Mouse (Mus musculus) layer of hippocampus, adult 2 months (tissue): Measurements from ENCODE around the gene Calhm5. TPM values are rescaled to one million over a fixed set of nuclear protein-coding genes. Genes with fewer than 3 reads are reported as not detected.

Experiments
- DNase-seq, 2 experiments: peaks; one replicate each; pipeline ENCODE4 v3.0.0; 2022; ENCODE audit warnings: low spot score in 2 of 2
- H3K27ac ChIP-seq: fragments of 200-600 bp; 2 replicates; pipeline ENCODE4 v1.8.1; 2022
- H3K4me3 ChIP-seq: fragments of 200-600 bp; 2 replicates; pipeline ENCODE4 v1.8.1; 2022; ENCODE audit warnings: mild to moderate bottlenecking
- CTCF ChIP-seq: fragments of 200-600 bp; conservative IDR thresholded peaks from 2 replicates; pipeline ENCODE4 v1.8.1; 2022; ENCODE audit warnings: antibody characterized with exemption, mild to moderate bottlenecking, moderate library complexity
- total RNA-seq, 2 experiments: library from RNA; stranded (reverse); gene quantifications; 2 replicates each; pipeline ENCODE4 v1.2.3; 2021

The Calhm5 gene
- total RNA-seq, 2 experiments from 2014 or later = 3.9 to 4.7 TPM

DNA sequence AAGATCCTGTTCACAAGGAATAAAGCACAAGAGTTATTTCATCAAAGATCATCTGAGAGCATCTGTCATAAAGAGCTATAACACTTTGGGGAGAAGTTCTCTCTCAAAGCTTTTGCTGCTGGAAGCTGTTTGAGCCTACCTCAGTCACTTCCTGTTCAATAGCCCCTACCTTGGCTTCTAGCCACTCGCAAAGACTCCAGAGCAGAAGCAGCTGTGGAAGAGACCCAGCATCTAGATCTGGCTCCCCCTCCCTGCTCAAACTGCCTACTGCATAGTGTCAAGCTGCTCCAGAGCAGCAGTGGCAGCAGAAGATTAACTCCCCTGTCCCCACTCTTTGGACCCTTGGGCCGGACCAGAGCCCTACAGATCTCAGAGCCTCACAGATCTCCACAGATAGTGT, 42.3 kb downstream of the Calhm5 start:
- Histone ChIP-seq H3K27ac (no peak overlapping the region), H3K4me3 (no peak overlapping the region)
- no peak for DNase-seq
- TF ChIP-seq CTCF = no peak

- Histone ChIP-seq H3K4me3 (no peak within 1 kb of the TSS), H3K27ac (no peak within 1 kb of the TSS)
- no peak for TF ChIP-seq CTCF
- no peak for DNase-seq
Measured at GRCm38 (mm10) chr10:34044210-34044609, 52.1 kb downstream of the Calhm5 start, which contains the start of gene Calhm4. Gene Calhm4 (minus strand): TSS chr10:34044310.

Other genes with a start within 250 kb of the Calhm5 start
- not detected for gene Sult3a1, start 238.8 kb downstream of the Calhm5 start, total RNA-seq
- gene Rsph4a, start 191.4 kb downstream of the Calhm5 start, total RNA-seq = 1 to 10 TPM; 5.6 to 5.8 TPM
- 10 to 100 TPM; 17.1 to 19.5 TPM for gene Zup1, start 145.2 kb downstream of the Calhm5 start, total RNA-seq
- 100 to 1,000 TPM in 1 of 2 experiments, 10 to 100 TPM in 1; 94.7 to 112 TPM for gene Rwdd1, start 76.9 kb downstream of the Calhm5 start, total RNA-seq
- gene Trappc3l, start 58.9 kb downstream of the Calhm5 start, total RNA-seq = under 1 TPM in 1 of 2 experiments, not detected in 1; 0.39 TPM
- gene Calhm4, start 52.2 kb downstream of the Calhm5 start, total RNA-seq = not detected
- under 1 TPM; 0.44 to 0.56 TPM for gene Calhm6, start 31.5 kb upstream of the Calhm5 start, total RNA-seq
- 1 to 10 TPM; 6.2 to 7.3 TPM for gene Dse, start 111.2 kb upstream of the Calhm5 start, total RNA-seq
- gene Tspyl1, start 185.7 kb upstream of the Calhm5 start, total RNA-seq = 100 to 1,000 TPM; 163 to 172 TPM
- 100 to 1,000 TPM; 348 to 365 TPM for gene Tspyl4, start 200.9 kb upstream of the Calhm5 start, total RNA-seq